Mouse (Mus musculus): ENCODE data around the gene Rnf40. TPM values are rescaled to one million over a fixed set of nuclear protein-coding genes. Genes with fewer than 3 reads are reported as not detected.
A peak's percentile ranks its signal among the peaks of the same experiment; 100 is the strongest.

Gene Rnf40
- total and polyA plus RNA-seq, 2 experiments, result 13.6 to 14.5 TPM

DNA sequence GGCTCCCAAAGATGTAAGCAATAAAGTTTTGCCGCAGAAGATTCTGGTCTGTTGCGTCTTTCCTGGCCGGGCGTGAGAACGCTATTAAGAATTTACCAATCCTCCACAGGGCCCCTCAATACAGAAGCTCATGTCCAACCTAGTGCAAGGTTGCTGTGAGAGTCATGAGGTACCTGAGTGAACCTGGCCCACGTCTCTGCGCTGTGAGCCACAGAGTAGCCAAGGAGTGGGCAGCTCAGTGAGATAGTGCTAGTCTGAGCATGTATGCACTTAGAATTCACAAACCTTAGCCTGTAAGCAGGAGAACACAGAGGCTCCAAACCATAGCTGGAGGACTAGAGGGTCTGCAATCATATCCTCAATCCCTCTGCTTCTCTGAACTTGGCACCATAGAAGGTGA lies 37.5 kb downstream of the Rnf40 start:
- no peaks in the 10 kb centered on the region for H3K4me1 ChIP-seq (ENCODE audit: control insufficient read depth, insufficient read depth, low read length)
- DNase-seq (ENCODE audit: extremely low read depth, low read depth, low spot score), result no peak
- 96% methylated on average over 7 of the region's 7 CpGs for WGBS
- no peak for TF ChIP-seq POLR2A (IDR thresholded peaks at IDR 0.05; ENCODE audit: extremely low read depth, insufficient read depth, low read length)
- TF ChIP-seq CTCF (IDR thresholded peaks at IDR 0.05; ENCODE audit: low read depth, low read length), result no peak
- no peak overlapping the region for H3K9ac ChIP-seq (ENCODE audit: low read depth, low read length)
- H3K27me3 ChIP-seq (ENCODE audit: control insufficient read depth, insufficient read depth, low read length), result no peaks in the 10 kb centered on the region
- H3K36me3 ChIP-seq (ENCODE audit: control insufficient read depth, insufficient read depth, low read length), result no peaks in the 10 kb centered on the region
- no peaks in the 10 kb centered on the region for H3K79me2 ChIP-seq (ENCODE audit: control insufficient read depth, insufficient read depth, low read length)
- no peak overlapping the region for H3K4me3 ChIP-seq (ENCODE audit: insufficient read depth, low read depth, low read length)
- no peak overlapping the region for H3K27ac ChIP-seq (replicated peaks; ENCODE audit: insufficient read depth, low read depth, low read length)

DNA sequence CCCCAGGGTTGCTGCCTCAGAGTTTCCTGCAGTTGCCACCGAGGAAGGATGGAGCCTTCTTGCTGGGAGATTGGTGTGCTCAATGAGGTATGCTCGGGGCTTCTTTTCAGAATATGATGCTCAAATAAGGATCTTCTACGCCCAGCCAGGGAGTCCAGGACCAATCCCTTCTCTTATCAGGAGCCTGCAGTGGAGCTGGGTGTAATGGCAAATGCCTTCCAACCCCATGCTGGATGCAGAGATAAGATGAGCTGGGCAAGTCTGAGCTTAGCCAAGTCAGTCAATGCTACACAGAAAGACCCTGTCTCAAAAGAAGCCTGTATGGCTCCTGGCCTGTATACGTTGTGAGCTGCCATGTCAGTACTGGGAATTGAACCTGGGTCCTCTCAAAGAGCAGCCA lies 37.9 kb downstream of the Rnf40 start:
- Histone ChIP-seq H3K79me2 (ENCODE audit: control insufficient read depth, insufficient read depth, low read length) (no peaks in the 10 kb centered on the region), H3K9ac (ENCODE audit: low read depth, low read length) (no peak overlapping the region), H3K27ac (replicated peaks; ENCODE audit: insufficient read depth, low read depth, low read length) (no peak overlapping the region), H3K27me3 (ENCODE audit: control insufficient read depth, insufficient read depth, low read length) (no peaks in the 10 kb centered on the region), H3K36me3 (ENCODE audit: control insufficient read depth, insufficient read depth, low read length) (no peaks in the 10 kb centered on the region), H3K4me1 (ENCODE audit: control insufficient read depth, insufficient read depth, low read length) (no peaks in the 10 kb centered on the region), H3K4me3 (ENCODE audit: insufficient read depth, low read depth, low read length) (no peak overlapping the region)
- WGBS, result 91% methylated on average over 4 of the region's 4 CpGs
- no peak for TF ChIP-seq CTCF (IDR thresholded peaks at IDR 0.05; ENCODE audit: low read depth, low read length)
- TF ChIP-seq POLR2A (IDR thresholded peaks at IDR 0.05; ENCODE audit: extremely low read depth, insufficient read depth, low read length), result no peak
- DNase-seq (ENCODE audit: extremely low read depth, low read depth, low spot score), result no peak

DNA sequence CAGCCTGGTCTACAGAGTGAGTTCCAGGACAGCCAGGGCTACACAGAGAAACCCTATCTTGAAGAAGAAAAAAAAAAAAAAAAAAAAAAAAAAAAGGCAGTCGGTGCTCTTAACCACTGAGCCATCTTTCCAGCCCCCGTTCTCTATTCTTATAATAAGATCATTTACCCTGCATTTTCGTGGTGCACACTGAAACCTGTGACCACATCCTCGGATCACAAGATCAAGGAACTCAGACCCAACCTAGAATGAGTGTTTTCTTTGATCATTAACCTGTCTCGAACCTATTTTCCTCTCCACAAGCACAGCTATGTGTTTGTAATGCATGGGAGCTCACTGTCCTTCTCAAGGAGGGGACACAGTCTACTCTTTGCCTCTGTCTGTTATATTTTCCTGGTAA lies 40.1 kb downstream of the Rnf40 start:
- no peaks in the 10 kb centered on the region for H3K4me1 ChIP-seq (ENCODE audit: control insufficient read depth, insufficient read depth, low read length)
- no peak for TF ChIP-seq POLR2A (IDR thresholded peaks at IDR 0.05; ENCODE audit: extremely low read depth, insufficient read depth, low read length)
- TF ChIP-seq CTCF (IDR thresholded peaks at IDR 0.05; ENCODE audit: low read depth, low read length), result no peak
- 78% methylated on average over 4 of the region's 5 CpGs for WGBS
- no peaks in the 10 kb centered on the region for H3K27me3 ChIP-seq (ENCODE audit: control insufficient read depth, insufficient read depth, low read length)
- H3K36me3 ChIP-seq (ENCODE audit: control insufficient read depth, insufficient read depth, low read length), result no peaks in the 10 kb centered on the region
- DNase-seq (ENCODE audit: extremely low read depth, low read depth, low spot score), result no peak
- H3K4me3 ChIP-seq (ENCODE audit: insufficient read depth, low read depth, low read length), result no peak overlapping the region
- H3K9ac ChIP-seq (ENCODE audit: low read depth, low read length), result no peak overlapping the region
- H3K27ac ChIP-seq (replicated peaks; ENCODE audit: insufficient read depth, low read depth, low read length), result no peak overlapping the region
- H3K79me2 ChIP-seq (ENCODE audit: control insufficient read depth, insufficient read depth, low read length), result no peaks in the 10 kb centered on the region

DNA sequence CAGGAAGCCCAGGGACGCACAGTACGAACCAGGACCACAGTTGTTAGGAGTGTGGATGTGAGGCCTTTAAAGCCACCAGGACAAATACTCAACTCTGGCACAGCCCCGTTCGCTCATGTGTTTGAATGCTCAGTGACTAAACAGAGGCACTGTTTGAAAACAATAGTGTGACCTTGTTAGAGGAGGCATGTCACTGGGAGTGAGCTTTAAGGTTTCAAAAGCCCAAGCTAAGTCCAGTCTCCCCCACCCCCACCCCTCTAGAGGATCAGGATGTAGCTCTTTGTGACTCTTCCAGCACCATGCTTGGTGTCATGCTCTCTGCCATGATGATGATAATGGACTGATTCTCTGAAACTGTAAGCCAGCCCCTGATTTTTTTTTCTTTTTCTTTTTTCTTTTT lies 42.8 kb downstream of the Rnf40 start:
- DNase-seq (ENCODE audit: extremely low read depth, low read depth, low spot score), result no peak
- TF ChIP-seq CTCF (IDR thresholded peaks at IDR 0.05; ENCODE audit: low read depth, low read length) (no peak), POLR2A (IDR thresholded peaks at IDR 0.05; ENCODE audit: extremely low read depth, insufficient read depth, low read length) (no peak)
- 88% methylated on average over 4 of the region's 4 CpGs for WGBS

DNA sequence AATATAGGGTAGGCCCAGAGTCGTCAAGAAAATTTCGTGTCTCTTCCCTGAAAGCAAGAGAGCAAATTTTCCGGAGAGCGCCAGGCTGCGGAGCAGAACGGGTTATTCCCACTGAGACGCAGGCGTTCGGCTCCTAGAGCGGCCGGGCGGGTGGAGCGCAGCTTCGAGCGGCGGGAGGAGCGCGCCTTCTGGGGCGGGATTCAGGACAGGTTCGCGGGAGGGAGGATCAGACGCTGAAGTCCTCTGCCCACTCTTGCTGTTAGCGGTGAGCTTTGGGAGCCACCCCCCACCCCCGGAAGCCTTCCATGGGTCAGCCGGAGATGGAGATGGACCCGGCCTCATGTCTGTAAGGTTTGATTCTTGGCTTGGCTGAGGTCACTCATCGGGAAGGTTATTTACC lies 48.4 kb downstream of the Rnf40 start:
- DNase-seq (ENCODE audit: extremely low read depth, low read depth, low spot score), result peak; percentile 62
- Histone ChIP-seq H3K36me3 (ENCODE audit: control insufficient read depth, insufficient read depth, low read length) (no peaks in the 10 kb centered on the region), H3K9ac (ENCODE audit: low read depth, low read length) (peak overlapping the region; percentile 56), H3K79me2 (ENCODE audit: control insufficient read depth, insufficient read depth, low read length) (no peaks in the 10 kb centered on the region), H3K4me3 (ENCODE audit: insufficient read depth, low read depth, low read length) (peak overlapping the region; percentile 67), H3K27ac (replicated peaks; ENCODE audit: insufficient read depth, low read depth, low read length) (no peak overlapping the region), H3K4me1 (ENCODE audit: control insufficient read depth, insufficient read depth, low read length) (peaks cover 5% of the 10 kb centered on the region; the same call in 1 of the 2 replicates), H3K27me3 (ENCODE audit: control insufficient read depth, insufficient read depth, low read length) (no peaks in the 10 kb centered on the region)
- TF ChIP-seq POLR2A (IDR thresholded peaks at IDR 0.05; ENCODE audit: extremely low read depth, insufficient read depth, low read length) (no peak), CTCF (IDR thresholded peaks at IDR 0.05; ENCODE audit: low read depth, low read length) (0 out of 2 replicates have a peak, but pooled peaks have one; percentile 1)
- under 1% methylated on average over 27 of the region's 27 CpGs for WGBS

More for the DNA sequence above, 42.8 kb downstream of the Rnf40 start:
- H3K27me3 ChIP-seq (ENCODE audit: control insufficient read depth, insufficient read depth, low read length), result no peaks in the 10 kb centered on the region
- H3K36me3 ChIP-seq (ENCODE audit: control insufficient read depth, insufficient read depth, low read length), result no peaks in the 10 kb centered on the region
- H3K4me3 ChIP-seq (ENCODE audit: insufficient read depth, low read depth, low read length), result no peak overlapping the region
- H3K79me2 ChIP-seq (ENCODE audit: control insufficient read depth, insufficient read depth, low read length), result no peaks in the 10 kb centered on the region
- H3K4me1 ChIP-seq (ENCODE audit: control insufficient read depth, insufficient read depth, low read length), result no peaks in the 10 kb centered on the region
- H3K27ac ChIP-seq (replicated peaks; ENCODE audit: insufficient read depth, low read depth, low read length), result no peak overlapping the region
- no peak overlapping the region for H3K9ac ChIP-seq (ENCODE audit: low read depth, low read length)

DNA sequence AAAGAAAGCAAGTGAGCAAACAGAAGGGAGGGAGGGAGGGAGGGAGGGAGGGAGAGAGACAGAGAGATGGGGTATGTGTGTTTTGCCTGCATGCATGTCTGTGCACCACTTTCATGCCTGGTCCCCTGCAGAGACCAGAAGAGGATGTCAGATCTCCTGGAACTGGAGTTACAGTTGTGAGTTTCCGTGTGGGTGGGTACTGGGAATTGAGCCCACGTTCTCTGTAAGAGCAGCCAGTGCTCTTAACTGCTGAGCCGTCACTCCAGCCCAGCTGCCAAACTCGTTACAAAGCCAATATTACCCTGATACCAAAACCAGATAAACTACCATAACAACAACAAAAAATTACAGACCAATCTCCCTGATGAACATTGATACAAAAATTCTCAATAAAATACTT lies 52.7 kb downstream of the Rnf40 start:
- TF ChIP-seq POLR2A (IDR thresholded peaks at IDR 0.05; ENCODE audit: extremely low read depth, insufficient read depth, low read length) (no peak), CTCF (IDR thresholded peaks at IDR 0.05; ENCODE audit: low read depth, low read length) (no peak)
- H3K27me3 ChIP-seq (ENCODE audit: control insufficient read depth, insufficient read depth, low read length), result no peaks in the 10 kb centered on the region

More for the DNA sequence above, 52.7 kb downstream of the Rnf40 start:
- Histone ChIP-seq H3K4me3 (ENCODE audit: insufficient read depth, low read depth, low read length) (no peak overlapping the region), H3K4me1 (ENCODE audit: control insufficient read depth, insufficient read depth, low read length) (peaks cover 5% of the 10 kb centered on the region; the same call in 1 of the 2 replicates), H3K79me2 (ENCODE audit: control insufficient read depth, insufficient read depth, low read length) (no peaks in the 10 kb centered on the region), H3K9ac (ENCODE audit: low read depth, low read length) (no peak overlapping the region), H3K27ac (replicated peaks; ENCODE audit: insufficient read depth, low read depth, low read length) (no peak overlapping the region), H3K36me3 (ENCODE audit: control insufficient read depth, insufficient read depth, low read length) (no peaks in the 10 kb centered on the region)
- WGBS, result 11% methylated on average over 4 of the region's 4 CpGs
- DNase-seq (ENCODE audit: extremely low read depth, low read depth, low spot score), result no peak

Measured in liver, adult 2 months (tissue).